Mouse (Mus musculus) intestine, embryonic 15.5 days (tissue): ENCODE results near the gene Cacnb4. TPM values are rescaled to one million over a fixed set of nuclear protein-coding genes. Genes with fewer than 3 reads are reported as not detected.

Source experiments
- ATAC-seq: fragments of 200-750 bp; cut with Nextera tagmentation; 2 replicates; pipeline ENCODE4 v1.8.0; 2017; ENCODE audit warnings: moderate TSS enrichment, moderate library complexity
- H3K27ac ChIP-seq: fragments of 300-500 bp; sonication (generic); 2 replicates; pipeline ENCODE4 v1.5.1; 2015; ENCODE audit warnings: mild to moderate bottlenecking, inconsistent platforms
- H3K27me3 ChIP-seq: fragments of 300-500 bp; sonication (generic); replicated peaks from 2 replicates; pipeline ENCODE4 v1.6.1; 2015; ENCODE audit warnings: inconsistent platforms
- H3K36me3 ChIP-seq: fragments of 300-500 bp; sonication (generic); 2 replicates; pipeline ENCODE4 v1.6.1; 2015; ENCODE audit warnings: inconsistent platforms
- H3K4me1 ChIP-seq: fragments of 300-500 bp; sonication (generic); replicated peaks from 2 replicates; pipeline ENCODE4 v1.6.1; 2015; ENCODE audit warnings: inconsistent platforms
- H3K4me2 ChIP-seq: fragments of 300-500 bp; sonication (generic); replicated peaks from 2 replicates; pipeline ENCODE4 v1.6.1; 2015; ENCODE audit warnings: mild to moderate bottlenecking, inconsistent platforms
- H3K4me3 ChIP-seq: fragments of 300-500 bp; sonication (generic); replicated peaks from 2 replicates; pipeline ENCODE4 v1.5.1; 2015; ENCODE audit warnings: inconsistent platforms
- H3K9ac ChIP-seq: fragments of 300-500 bp; sonication (generic); 2 replicates; pipeline ENCODE4 v1.6.1; 2015; ENCODE audit warnings: inconsistent platforms
- H3K9me3 ChIP-seq: fragments of 300-500 bp; sonication (generic); 2 replicates; pipeline ENCODE4 v1.6.1; 2016; ENCODE audit warnings: inconsistent platforms
- WGBS: fragments of 180-500 bp; shearing (Covaris S2); methylation state at CpG from one replicate; pipeline ENCODE4 v1.1.7; 2015; 5-methylcytosine and 5-hydroxymethylcytosine counted together
- polyA plus RNA-seq: library from polyadenylated mRNA; unstranded; fragments of >200 nt; fragmentation: Nextera tagmentation; extraction: Ambion mirVana; gene quantifications from 2 replicates; pipeline ENCODE4 v1.2.1, GENCODE M21; 2015

Gene Cacnb4
- 0.83 and 0.89 TPM in 2 replicates for polyA plus RNA-seq

DNA sequence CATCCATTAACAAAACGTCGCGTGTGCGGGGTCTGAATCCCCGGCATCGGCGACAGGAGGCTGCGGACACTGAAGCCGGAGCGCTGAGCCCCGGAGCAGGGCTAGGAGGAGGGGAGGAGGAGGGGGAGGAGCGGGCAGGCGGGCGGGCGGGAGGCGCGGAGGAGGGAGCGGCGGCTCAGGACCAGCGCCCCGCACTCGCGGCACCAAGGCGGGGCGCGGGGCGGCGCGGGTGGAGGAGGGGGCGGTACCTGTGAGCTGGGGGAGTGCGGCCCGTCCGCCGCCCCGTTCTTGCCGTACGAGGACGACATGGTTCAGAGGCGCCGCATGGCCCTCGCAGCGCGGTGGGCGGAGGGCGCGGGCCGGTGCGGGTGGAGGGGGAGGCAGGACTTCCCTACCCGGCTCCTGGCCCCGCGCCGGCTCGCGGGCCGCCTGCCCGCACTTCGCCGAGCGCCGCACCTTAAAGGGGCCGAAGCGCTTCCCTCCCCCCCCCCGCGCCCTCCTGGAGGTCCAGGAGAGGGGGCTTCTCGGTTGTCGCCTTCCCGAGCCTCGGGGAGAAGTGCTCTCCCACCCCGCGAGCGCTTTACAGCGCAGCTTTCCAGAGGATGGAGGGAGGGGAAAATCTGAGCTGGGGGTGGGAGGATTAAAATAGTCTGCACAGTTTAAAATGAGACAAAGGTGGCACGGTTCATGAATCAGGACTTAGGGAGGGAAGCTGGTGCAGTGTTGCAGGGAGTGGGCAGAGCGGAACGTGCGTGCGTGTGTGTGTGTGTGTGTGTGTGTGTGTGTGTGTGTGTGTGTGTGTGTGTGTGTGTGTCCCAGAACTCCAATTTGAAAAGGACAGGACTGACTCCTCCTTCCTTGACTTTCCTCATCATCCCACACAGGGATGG lies at the start of gene Cacnb4:
Cacnb4 (minus strand) TSS at position 809 of the 890 bp plus-strand sequence.
- Histone ChIP-seq H3K27ac (no peak within 1 kb of the TSS), H3K9ac (peak within 1 kb of the TSS; percentile 56), H3K9me3 (no peaks in the 10 kb centered on the region), H3K36me3 (no peaks in the 10 kb centered on the region), H3K4me2 (peak within 1 kb of the TSS; percentile 97), H3K4me3 (peak within 1 kb of the TSS; percentile 66), H3K4me1 (peaks cover 15% of the 10 kb centered on the region; the same call in 1 of the 2 replicates), H3K27me3 (peaks cover 12% of the 10 kb centered on the region)
- WGBS = 2% methylated on average over 55 of the region's 77 CpGs
- ATAC-seq = peak; percentile 90

DNA sequence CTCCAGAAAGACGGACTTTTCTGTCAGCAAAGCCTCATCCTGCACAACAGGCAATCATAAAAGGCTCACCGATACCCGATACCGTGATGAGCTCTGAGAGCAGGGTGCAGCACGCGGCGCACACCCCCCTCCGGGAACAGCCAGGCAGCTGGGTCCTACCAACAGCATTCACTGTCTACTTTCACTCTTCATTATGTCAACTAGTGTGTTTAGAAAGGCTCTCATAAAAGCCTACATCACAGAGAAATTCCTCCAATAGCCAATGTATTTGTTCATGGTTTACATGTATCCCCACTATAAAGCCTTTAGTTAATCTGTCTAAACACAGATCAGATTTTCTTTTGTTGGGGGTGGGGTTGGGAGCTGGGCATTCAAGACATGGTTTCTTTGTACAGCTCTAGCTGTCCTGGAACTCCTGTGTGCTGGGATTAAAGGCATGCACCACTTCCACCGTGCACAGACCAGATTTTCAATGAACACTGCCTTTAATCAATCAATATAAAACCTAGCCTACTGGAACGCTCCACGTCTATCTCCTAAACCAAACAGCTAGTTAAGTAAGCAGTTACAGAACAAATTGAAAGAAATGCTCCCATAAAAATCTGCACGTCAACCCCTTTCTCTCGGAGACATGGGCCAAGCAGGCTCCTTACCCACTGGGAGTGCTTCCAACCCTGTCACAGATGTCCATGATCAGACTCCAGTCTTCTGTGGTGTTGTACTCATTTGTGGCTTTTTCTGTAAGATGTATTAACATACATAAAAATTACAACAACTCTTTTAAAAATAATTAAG lies 43.8 kb upstream of the Cacnb4 start:
- H3K4me2 ChIP-seq = no peak overlapping the region
- H3K4me1 ChIP-seq = no peaks in the 10 kb centered on the region
- H3K9ac ChIP-seq = no peak overlapping the region
- no peak overlapping the region for H3K4me3 ChIP-seq
- H3K27ac ChIP-seq = no peak overlapping the region
- no peaks in the 10 kb centered on the region for H3K9me3 ChIP-seq
- no peaks in the 10 kb centered on the region for H3K27me3 ChIP-seq
- peak; percentile 55 for ATAC-seq
- H3K36me3 ChIP-seq = no peaks in the 10 kb centered on the region
- WGBS = 29% methylated on average over 13 of the region's 13 CpGs

DNA sequence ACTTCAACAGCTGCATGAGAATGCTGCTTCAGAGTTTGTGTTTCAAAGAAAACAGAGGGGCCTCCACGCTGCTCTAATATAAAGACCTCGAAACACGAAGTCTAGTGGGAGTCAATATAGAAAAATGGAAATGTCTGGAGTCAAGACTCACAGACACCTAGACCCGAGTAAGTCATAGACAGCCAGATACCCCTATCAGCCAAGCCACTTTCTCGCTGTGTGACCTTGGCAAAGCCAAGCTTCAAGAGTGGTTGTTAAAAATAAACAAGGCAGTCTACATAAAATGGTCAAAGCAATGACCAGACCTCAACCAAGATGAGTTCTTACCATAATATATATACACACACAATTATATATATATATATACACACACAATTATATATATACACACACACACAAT lies 40.4 kb upstream of the Cacnb4 start:
- WGBS = 92% methylated on average over 5 of the region's 5 CpGs
- no peak for ATAC-seq
- no peaks in the 10 kb centered on the region for H3K4me1 ChIP-seq

DNA sequence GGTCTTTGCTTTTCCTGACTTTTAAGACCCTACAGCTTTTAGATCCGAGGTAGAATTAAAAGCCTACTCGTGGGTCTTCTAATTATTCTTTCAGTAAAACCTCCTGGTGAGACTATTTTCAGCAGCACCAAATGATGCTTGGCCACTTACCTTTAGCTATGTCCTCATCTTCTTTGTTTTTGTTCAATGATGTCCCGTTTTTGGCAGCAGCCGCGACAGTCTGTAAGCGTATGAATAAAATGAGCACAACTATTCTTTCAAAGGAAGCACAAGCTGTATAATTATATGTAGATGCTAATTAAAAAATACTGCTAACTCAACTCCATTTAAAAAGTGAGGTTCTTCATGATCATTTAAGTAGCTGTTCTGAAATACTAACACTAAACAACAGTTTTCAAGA lies 38.9 kb upstream of the Cacnb4 start:
- Histone ChIP-seq H3K4me2 (no peak overlapping the region), H3K36me3 (no peaks in the 10 kb centered on the region), H3K9ac (no peak overlapping the region), H3K9me3 (no peaks in the 10 kb centered on the region), H3K4me3 (no peak overlapping the region), H3K27ac (no peak overlapping the region), H3K4me1 (no peaks in the 10 kb centered on the region), H3K27me3 (no peaks in the 10 kb centered on the region)
- ATAC-seq = no peak
- WGBS = 91% methylated on average over 6 of the region's 6 CpGs

More for the DNA sequence above, 40.4 kb upstream of the Cacnb4 start:
- H3K27me3 ChIP-seq = no peaks in the 10 kb centered on the region
- no peak overlapping the region for H3K9ac ChIP-seq
- no peak overlapping the region for H3K4me3 ChIP-seq
- no peak overlapping the region for H3K27ac ChIP-seq
- H3K4me2 ChIP-seq = no peak overlapping the region
- no peaks in the 10 kb centered on the region for H3K9me3 ChIP-seq
- H3K36me3 ChIP-seq = no peaks in the 10 kb centered on the region

DNA sequence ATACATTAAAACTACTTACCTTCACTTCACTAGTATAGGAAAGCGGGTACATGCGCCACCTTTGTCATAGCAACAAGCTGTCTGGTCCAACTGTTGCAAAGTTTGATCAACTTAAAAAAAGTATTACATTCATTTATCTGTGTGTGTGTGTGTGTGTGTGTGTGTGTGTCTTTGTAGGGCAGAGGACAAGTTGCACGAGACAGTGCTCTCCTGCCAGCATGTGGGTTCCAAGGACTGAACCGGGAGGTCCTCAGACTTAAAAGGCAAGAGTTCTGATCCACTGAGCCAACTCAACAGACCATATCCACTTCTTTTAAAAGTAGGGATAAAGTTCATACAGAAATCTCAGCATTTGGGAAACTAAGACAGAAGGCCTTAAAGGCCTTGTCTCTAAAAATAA lies 37.5 kb upstream of the Cacnb4 start:
- H3K4me2 ChIP-seq = no peak overlapping the region
- H3K4me3 ChIP-seq = no peak overlapping the region
- no peak overlapping the region for H3K27ac ChIP-seq
- H3K9me3 ChIP-seq = no peaks in the 10 kb centered on the region
- H3K36me3 ChIP-seq = peaks cover 3% of the 10 kb centered on the region; the same call in 1 of the 2 replicates
- H3K9ac ChIP-seq = no peak overlapping the region
- no peaks in the 10 kb centered on the region for H3K4me1 ChIP-seq
- ATAC-seq = no peak
- H3K27me3 ChIP-seq = no peaks in the 10 kb centered on the region
- 93% methylated on average over 4 of the region's 4 CpGs for WGBS

DNA sequence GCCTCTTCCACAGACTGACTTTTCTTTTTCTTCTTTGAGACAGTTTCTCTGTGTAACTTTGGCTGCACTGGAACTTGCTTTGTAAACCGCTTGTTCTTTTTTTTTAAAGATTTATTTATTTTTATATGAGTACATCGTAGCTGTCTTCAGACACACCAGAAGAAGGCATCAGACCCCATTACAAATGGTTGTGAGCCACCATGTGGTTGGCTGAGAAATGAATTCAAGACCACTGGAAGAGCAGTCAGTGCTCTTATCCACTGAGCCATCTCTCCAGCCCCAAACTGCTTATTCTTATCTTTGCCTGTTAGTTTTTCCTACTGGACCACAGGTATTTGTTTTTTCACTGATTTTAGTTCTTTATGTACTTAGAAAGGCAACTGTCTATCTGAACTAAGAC lies 34.2 kb upstream of the Cacnb4 start:
- H3K27ac ChIP-seq = no peak overlapping the region
- peaks cover 6% of the 10 kb centered on the region; the same call in 1 of the 2 replicates for H3K36me3 ChIP-seq
- WGBS = 80% methylated on average over 2 of the region's 2 CpGs
- H3K9me3 ChIP-seq = no peaks in the 10 kb centered on the region
- H3K27me3 ChIP-seq = no peaks in the 10 kb centered on the region
- no peak overlapping the region for H3K9ac ChIP-seq
- no peak overlapping the region for H3K4me2 ChIP-seq
- no peak overlapping the region for H3K4me3 ChIP-seq
- H3K4me1 ChIP-seq = no peaks in the 10 kb centered on the region
- no peak for ATAC-seq

DNA sequence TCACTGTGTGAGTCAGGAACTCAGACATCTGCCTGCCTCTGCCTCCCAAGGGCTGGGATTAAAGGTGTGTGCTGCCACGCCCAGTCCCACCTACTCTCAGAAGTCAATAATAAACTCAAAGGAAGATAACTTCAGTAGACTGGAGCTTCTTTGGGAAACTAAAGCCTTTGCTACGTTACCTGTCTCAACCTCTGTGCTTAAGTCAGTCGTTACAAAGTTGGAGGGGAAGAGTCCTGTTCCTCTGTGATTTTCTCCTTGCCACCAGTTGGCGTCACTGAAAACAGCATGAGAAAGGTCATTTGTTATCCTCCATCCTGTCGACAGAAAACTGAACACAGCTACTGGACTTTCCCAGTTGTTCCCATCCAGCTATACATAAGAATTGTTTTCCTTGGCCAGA lies 32.8 kb upstream of the Cacnb4 start:
- H3K9me3 ChIP-seq = no peaks in the 10 kb centered on the region
- H3K4me1 ChIP-seq = no peaks in the 10 kb centered on the region
- H3K27me3 ChIP-seq = no peaks in the 10 kb centered on the region
- no peak overlapping the region for H3K4me2 ChIP-seq
- H3K27ac ChIP-seq = no peak overlapping the region
- peaks cover 8% of the 10 kb centered on the region; the same call in 1 of the 2 replicates for H3K36me3 ChIP-seq
- 93% methylated on average over 5 of the region's 5 CpGs for WGBS
- ATAC-seq = no peak
- H3K4me3 ChIP-seq = no peak overlapping the region
- H3K9ac ChIP-seq = no peak overlapping the region

DNA sequence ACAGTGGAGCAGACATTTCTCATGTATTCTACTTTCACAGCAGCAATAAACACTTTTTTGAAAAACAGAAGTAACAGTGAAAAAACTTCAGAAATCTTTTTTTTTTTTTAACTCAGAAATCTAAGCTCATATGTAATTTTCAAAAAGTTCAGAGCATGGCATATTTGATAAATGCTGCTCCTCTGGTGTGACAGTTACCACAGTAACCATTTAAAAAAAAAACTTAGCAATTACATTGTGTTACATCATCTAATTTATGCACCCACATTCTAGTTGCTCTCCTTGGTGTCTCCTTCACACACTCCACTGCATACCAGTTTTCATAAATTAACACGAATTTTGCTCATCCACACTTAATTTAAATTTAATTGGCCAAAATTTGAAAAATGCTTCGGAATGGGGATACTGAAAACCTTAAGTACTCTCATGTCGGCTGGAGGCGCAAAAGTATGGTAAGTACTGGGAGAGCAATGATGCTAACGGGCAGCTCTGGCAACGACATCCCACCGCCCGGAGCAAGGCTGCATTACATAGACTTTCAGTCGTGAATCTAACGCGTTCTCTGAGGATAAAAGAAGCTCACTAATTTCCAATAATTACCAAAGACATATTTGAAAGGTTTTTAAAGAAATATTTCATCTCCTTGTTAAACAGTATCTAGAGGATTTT lies 24.9 kb upstream of the Cacnb4 start:
- H3K4me3 ChIP-seq = no peak overlapping the region
- H3K36me3 ChIP-seq = 0 out of 2 replicates have a peak, but pooled peaks cover 5% of the 10 kb centered on the region
- no peak overlapping the region for H3K27ac ChIP-seq
- no peaks in the 10 kb centered on the region for H3K27me3 ChIP-seq
- no peaks in the 10 kb centered on the region for H3K9me3 ChIP-seq
- no peak overlapping the region for H3K9ac ChIP-seq
- no peaks in the 10 kb centered on the region for H3K4me1 ChIP-seq
- no peak for ATAC-seq
- H3K4me2 ChIP-seq = no peak overlapping the region
- 91% methylated on average over 11 of the region's 11 CpGs for WGBS

DNA sequence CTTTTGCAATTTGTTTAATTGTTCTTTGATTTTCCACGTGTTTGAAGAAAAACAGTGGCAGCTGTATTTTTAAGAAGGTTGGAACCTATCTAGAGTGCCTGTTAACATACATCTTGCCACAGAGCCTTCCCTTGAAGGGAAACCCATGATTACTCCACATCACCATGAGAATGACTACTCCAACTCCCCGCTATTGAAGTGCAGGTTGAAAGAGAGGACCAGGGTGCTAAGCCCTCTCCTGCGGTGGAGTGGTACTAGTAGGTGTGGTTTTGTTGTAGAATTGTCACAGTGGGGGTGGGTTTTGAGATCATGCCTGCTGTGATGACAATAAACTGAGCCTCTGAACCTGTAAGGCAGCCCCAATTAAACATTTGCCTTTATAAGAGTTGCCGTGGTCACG lies 23.7 kb upstream of the Cacnb4 start:
- Histone ChIP-seq H3K27me3 (no peaks in the 10 kb centered on the region), H3K9me3 (no peaks in the 10 kb centered on the region), H3K36me3 (no peaks in the 10 kb centered on the region), H3K4me2 (no peak overlapping the region), H3K9ac (no peak overlapping the region), H3K4me1 (no peaks in the 10 kb centered on the region), H3K4me3 (no peak overlapping the region), H3K27ac (no peak overlapping the region)
- ATAC-seq = no peak
- WGBS = 63% methylated on average over 5 of the region's 5 CpGs

DNA sequence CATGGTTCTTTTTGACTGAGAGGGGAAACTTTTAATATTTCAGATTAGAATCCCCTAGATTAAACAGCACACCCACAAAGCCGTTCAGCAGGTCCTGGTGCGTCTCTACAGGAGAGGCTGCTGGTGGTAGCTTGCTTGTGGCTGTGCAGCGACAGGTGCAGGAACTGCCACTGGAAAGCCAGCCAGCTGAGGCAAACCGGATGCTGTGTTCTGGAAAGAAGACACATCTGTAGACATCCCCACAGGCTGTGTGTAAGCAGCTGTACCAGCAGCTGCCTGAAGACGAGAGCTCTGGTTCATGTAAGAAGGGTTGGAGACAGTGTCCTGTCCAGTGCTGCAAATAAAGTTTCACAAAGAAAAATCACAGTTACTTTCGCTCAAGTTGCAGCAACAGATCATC lies 18.0 kb upstream of the Cacnb4 start:
- no peaks in the 10 kb centered on the region for H3K9me3 ChIP-seq
- no peaks in the 10 kb centered on the region for H3K27me3 ChIP-seq
- no peak for ATAC-seq
- H3K27ac ChIP-seq = no peak overlapping the region
- no peaks in the 10 kb centered on the region for H3K36me3 ChIP-seq
- 57% methylated on average over 6 of the region's 6 CpGs for WGBS
- no peak overlapping the region for H3K9ac ChIP-seq
- H3K4me2 ChIP-seq = no peak overlapping the region
- H3K4me1 ChIP-seq = no peaks in the 10 kb centered on the region
- no peak overlapping the region for H3K4me3 ChIP-seq

DNA sequence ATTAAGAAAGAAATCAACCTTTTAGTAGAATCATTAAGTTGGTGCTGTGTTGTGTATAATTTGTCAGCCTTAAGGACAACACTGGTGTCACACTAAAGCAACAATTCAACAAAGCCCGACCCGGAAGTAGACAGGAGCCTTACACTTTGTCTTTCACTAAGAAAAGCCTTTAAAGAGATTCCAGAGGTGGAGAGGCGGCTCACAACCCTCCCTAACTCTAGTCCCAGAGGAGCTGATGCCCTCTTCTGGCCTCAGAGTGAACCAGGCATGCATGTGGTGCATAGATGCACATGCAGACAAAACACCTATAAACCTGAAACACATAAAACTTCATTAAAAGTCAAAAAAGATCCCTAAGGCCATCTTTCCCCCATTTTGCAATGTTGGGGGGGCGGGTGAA lies 15.1 kb upstream of the Cacnb4 start:
- Histone ChIP-seq H3K27ac (no peak overlapping the region), H3K4me3 (no peak overlapping the region), H3K36me3 (no peaks in the 10 kb centered on the region), H3K27me3 (no peaks in the 10 kb centered on the region), H3K4me1 (no peaks in the 10 kb centered on the region), H3K4me2 (no peak overlapping the region), H3K9me3 (no peaks in the 10 kb centered on the region), H3K9ac (no peak overlapping the region)
- 77% methylated on average over 4 of the region's 4 CpGs for WGBS
- ATAC-seq = no peak

DNA sequence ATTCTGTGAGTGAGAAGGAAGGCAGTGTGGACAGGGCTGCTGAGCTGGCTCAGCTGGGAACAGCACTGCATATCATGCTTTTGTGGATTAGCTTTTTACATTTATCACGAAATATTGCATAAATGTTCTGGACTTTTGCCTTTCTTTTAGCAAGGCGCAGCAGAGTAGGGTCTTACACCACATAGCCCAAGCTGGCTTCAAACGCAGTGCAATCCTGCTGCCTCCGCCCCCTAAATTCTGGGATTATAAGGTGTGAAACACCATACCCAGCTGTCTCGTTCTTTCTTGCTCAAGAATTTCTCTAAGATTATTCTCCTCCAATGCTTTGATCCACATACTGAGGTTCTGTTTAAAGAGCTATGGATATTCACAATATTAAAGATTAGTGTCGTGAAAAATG lies 10.0 kb upstream of the Cacnb4 start:
- no peaks in the 10 kb centered on the region for H3K9me3 ChIP-seq
- no peaks in the 10 kb centered on the region for H3K36me3 ChIP-seq
- no peak overlapping the region for H3K9ac ChIP-seq
- WGBS = 83% methylated on average over 6 of the region's 6 CpGs
- H3K4me2 ChIP-seq = no peak overlapping the region
- H3K4me3 ChIP-seq = no peak overlapping the region
- no peaks in the 10 kb centered on the region for H3K4me1 ChIP-seq
- no peak overlapping the region for H3K27ac ChIP-seq
- H3K27me3 ChIP-seq = no peaks in the 10 kb centered on the region
- ATAC-seq = no peak
